Mouse (Mus musculus): ENCODE results near the gene Gtf3c2.

Gene Gtf3c2

GRCm38 (mm10) chr5:31149781-31150180 lies 30.2 kb downstream of the Gtf3c2 start:
- no peak for DNase-seq (ENCODE audit: low read depth, low spot score)

- no peak for DNase-seq (ENCODE audit: low read depth, low spot score)
Measured at GRCm38 (mm10) chr5:31138968-31139425, 40.9 kb downstream of the Gtf3c2 start.

DNA sequence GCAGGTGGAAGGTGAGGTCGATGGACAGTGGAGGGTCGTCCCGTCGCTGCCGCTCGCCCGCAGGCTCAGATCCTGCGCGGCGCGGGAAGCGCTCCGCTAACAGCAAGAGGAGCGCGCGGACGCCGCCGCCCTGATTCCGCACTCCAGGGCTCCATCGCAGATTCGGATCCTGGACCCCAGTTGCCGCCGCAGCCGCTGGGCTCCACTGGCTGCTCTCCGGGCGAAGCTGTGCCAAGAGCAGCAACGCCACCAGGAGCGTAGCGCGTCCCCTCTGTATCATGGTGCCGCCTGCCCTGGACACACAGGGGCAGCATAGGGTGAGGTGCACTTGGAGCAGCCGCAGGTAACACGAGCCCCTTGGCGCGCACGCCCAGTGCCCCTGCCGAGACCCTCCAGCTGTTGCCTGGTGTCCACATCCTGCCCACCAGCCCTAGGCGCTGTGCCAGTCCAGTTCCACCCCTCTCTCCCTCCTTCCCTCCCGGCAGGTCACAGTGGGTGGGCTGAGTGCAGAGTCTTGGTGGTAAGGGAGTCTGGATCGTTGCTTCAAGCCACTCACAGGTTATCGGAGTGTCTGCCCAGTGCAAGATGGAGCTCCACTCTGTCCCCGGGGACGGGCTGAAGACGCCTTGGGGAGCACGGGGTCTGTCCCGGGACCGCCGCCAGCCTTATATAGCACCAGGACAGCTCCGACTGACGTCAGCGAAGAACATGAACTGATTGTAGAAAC lies 41.5 kb downstream of the Gtf3c2 start, which contains the start of gene Ucn:
TSS of gene Ucn (minus strand) at position 589 of the 727 bp plus-strand sequence.
- DNase-seq (ENCODE audit: low read depth, low spot score) = no peak

DNA sequence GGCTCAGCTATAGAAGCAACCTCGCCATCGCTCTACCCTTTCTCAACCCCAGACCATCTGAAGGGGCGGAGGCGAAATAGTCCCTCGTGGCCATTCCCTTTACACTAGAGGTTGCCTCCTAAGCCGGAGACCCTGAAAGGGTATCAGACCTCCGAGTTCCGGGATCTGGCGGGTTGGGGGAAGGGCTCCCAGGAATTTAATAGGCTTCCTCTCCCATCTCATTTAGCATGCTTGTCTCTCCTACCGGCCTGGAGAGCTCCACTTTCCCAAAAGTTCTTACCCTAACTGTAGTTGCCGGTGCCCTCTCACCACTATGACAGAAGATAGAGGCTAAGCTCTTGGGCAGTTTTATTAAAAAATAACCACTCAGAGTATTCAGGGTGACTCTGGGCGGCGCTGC lies 42.3 kb downstream of the Gtf3c2 start:
- DNase-seq (ENCODE audit: low read depth, low spot score) = no peak

GRCm38 (mm10) chr5:31136730-31137424 lies 43.1 kb downstream of the Gtf3c2 start:
- DNase-seq (ENCODE audit: low read depth, low spot score) = no peak

GRCm38 (mm10) chr5:31126050-31126449 lies 53.9 kb downstream of the Gtf3c2 start:
- DNase-seq (ENCODE audit: low read depth, low spot score) = no peak

DNA sequence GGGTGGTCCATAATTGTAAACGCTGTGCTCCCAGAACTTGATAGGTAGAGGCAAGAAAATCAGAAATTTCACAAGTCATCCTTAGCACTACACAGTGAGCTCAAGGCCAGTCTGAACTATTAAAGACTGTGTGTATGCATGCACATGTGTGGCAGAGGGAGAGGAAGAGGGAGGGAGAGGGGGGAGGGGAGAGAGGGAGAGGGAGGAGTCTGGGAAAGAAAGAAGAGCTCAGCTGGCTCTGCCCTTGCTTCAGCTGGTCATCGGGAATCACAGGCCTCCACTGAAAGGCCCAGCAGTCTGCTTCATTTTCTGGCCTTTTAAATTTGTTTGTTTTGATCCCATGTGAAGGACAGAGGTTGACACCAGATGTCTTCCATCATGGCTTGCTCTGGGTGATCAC lies 56.5 kb downstream of the Gtf3c2 start:
- no peak for DNase-seq (ENCODE audit: low read depth, low spot score)

DNA sequence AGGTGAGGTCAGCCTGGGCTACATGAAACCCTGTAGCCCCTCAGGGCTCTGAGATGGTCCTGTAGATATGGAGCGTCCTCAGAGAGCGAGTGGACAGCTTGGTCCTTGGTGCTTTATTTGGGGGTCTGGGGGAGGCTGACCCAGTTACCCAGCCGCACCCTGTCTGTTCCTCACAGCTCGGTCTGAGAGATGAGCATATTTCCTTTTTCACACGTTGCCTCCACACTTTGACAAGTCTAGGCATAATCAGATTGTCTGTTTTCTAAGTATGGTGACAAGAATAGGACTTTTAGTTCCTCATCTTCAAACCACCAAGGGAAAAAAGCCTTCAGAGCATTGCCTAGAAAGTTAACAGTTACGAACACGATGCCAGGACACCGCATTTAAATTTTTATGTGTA lies 58.8 kb downstream of the Gtf3c2 start:
- DNase-seq (ENCODE audit: low read depth, low spot score) = no peak

GRCm38 (mm10) chr5:31116912-31117311 lies 63.0 kb downstream of the Gtf3c2 start:
- no peak for DNase-seq (ENCODE audit: low read depth, low spot score)

DNA sequence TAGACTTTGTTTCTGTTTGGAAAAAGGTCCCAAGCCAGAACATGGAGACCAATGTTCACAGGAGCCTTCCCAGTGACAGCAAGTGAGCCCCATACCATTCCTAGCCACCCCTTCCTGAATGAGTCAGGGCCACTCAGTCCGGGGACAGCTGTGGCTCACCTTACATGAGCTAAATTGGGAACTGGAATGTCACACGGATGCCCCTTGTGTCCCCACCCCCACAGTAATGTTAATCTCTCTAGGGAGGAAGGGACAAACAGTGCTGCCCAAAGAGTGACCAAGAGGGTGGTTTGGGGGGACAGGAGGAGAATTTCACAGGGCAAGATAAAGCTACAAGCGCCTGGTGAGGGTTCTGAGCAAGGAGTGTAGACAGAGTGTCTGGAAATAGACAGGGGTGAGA lies 63.6 kb downstream of the Gtf3c2 start, which contains the start of gene Trim54:
TSS of gene Trim54 (plus strand) at position 359 of the 400 bp plus-strand sequence.
- no peak for DNase-seq (ENCODE audit: low read depth, low spot score)

DNA sequence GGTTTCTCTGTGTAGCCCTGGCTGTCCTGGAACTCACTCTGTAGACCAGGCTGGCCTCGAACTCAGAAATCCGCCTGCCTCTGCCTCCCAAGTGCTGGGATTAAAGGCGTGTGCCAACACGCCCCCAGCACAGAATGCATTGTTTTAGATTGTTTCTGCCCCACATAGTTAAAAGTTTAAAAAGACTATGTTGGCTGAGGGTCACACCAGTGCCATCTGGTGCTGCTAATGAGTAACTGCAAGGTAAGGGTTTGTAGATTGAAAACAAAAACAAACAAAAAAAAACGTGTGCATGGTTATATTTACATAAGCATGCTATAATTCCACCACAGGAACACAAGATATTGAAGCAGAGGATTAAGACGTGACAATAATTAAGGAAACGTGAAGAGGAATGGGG lies 69.2 kb downstream of the Gtf3c2 start:
- DNase-seq (ENCODE audit: low read depth, low spot score) = no peak

DNA sequence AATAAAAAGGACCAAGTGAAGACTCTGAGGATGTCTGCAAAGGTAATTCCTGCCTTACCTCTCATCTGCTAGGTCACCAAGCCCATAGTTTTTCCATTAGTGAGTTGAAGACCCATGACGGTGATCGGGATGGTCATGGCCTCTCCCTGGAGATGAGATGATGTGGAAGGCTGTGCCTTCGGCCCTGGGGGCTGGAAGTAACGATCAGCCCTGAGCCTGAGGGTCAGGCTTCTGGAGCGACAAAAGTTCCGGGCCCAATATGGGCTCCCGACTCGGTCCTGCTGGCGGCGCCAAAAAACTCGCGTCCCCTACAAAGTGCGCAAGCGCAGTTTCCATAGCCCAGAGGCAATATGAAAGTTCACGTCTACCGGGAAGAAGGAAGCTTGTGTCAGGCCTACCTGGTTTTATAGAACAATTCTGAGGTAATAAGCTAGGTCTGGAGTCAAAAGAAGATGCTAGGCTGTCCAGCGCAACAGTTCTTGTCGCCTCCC lies 71.9 kb downstream of the Gtf3c2 start, which contains the start of gene Slc30a3:
TSS of gene Slc30a3 (minus strand) at position 238 of the 491 bp plus-strand sequence.
- DNase-seq (ENCODE audit: low read depth, low spot score) = no peak
